Mouse (Mus musculus): Measurements from ENCODE around the gene 4930595D18Rik. TPM values are rescaled to one million over a fixed set of nuclear protein-coding genes. Genes with fewer than 3 reads are reported as not detected.

Gene 4930595D18Rik
- polyA plus RNA-seq, 1 experiment from 2014 or later: not detected

GRCm38 (mm10) chr12:111182378-111182777 lies 1.9 kb downstream of the 4930595D18Rik start:
- no peak for DNase-seq (ENCODE audit: low spot score)
- H3K36me3 ChIP-seq (ENCODE audit: control insufficient read depth, insufficient read depth, low read length): no peaks in the 10 kb centered on the region
- H3K27ac ChIP-seq (replicated peaks): no peak overlapping the region
- no peaks in the 10 kb centered on the region for H3K9me3 ChIP-seq (ENCODE audit: control insufficient read depth, low read length)
- no peak overlapping the region for H3K9ac ChIP-seq (ENCODE audit: low read length)
- 99% methylated on average over 6 of the region's 6 CpGs for WGBS
- ATAC-seq (ENCODE audit: low FRiP score, low TSS enrichment): no peak
- H3K4me3 ChIP-seq (ENCODE audit: low read depth, low read length): no peak overlapping the region
- no peaks in the 10 kb centered on the region for H3K27me3 ChIP-seq (ENCODE audit: control insufficient read depth, insufficient read depth, low read length)
- no peak overlapping the region for H3K4me2 ChIP-seq (replicated peaks; ENCODE audit: low read depth)
- H3K4me1 ChIP-seq (replicated peaks; ENCODE audit: control insufficient read depth, insufficient read depth): no peaks in the 10 kb centered on the region
- TF ChIP-seq EP300 (optimal IDR thresholded peaks at IDR 0.05) (no peak), CTCF (IDR thresholded peaks at IDR 0.05; ENCODE audit: low read depth) (no peak)

GRCm38 (mm10) chr12:111181848-111182247 lies 2.4 kb downstream of the 4930595D18Rik start:
- no peaks in the 10 kb centered on the region for H3K27me3 ChIP-seq (ENCODE audit: control insufficient read depth, insufficient read depth, low read length)
- H3K4me1 ChIP-seq (replicated peaks; ENCODE audit: control insufficient read depth, insufficient read depth): no peaks in the 10 kb centered on the region
- H3K9ac ChIP-seq (ENCODE audit: low read length): no peak overlapping the region
- H3K4me3 ChIP-seq (ENCODE audit: low read depth, low read length): no peak overlapping the region
- H3K27ac ChIP-seq (replicated peaks): no peak overlapping the region
- TF ChIP-seq CTCF (IDR thresholded peaks at IDR 0.05; ENCODE audit: low read depth) (no peak), EP300 (optimal IDR thresholded peaks at IDR 0.05) (no peak)
- H3K4me2 ChIP-seq (replicated peaks; ENCODE audit: low read depth): no peak overlapping the region
- WGBS: 80% methylated on average over 5 of the region's 5 CpGs
- no peak for DNase-seq (ENCODE audit: low spot score)
- no peaks in the 10 kb centered on the region for H3K36me3 ChIP-seq (ENCODE audit: control insufficient read depth, insufficient read depth, low read length)
- no peaks in the 10 kb centered on the region for H3K9me3 ChIP-seq (ENCODE audit: control insufficient read depth, low read length)
- ATAC-seq (ENCODE audit: low FRiP score, low TSS enrichment): no peak

GRCm38 (mm10) chr12:111178772-111179171 lies 5.5 kb downstream of the 4930595D18Rik start:
- DNase-seq (ENCODE audit: low spot score) (no peak), ATAC-seq (ENCODE audit: low FRiP score, low TSS enrichment) (no peak)
- Histone ChIP-seq H3K36me3 (ENCODE audit: control insufficient read depth, insufficient read depth, low read length) (0 out of 2 replicates have a peak, but pooled peaks cover 2% of the 10 kb centered on the region), H3K9ac (ENCODE audit: low read length) (no peak overlapping the region), H3K9me3 (ENCODE audit: control insufficient read depth, low read length) (no peaks in the 10 kb centered on the region), H3K4me3 (ENCODE audit: low read depth, low read length) (no peak overlapping the region), H3K27me3 (ENCODE audit: control insufficient read depth, insufficient read depth, low read length) (no peaks in the 10 kb centered on the region), H3K4me1 (replicated peaks; ENCODE audit: control insufficient read depth, insufficient read depth) (no peaks in the 10 kb centered on the region), H3K27ac (replicated peaks) (no peak overlapping the region), H3K4me2 (replicated peaks; ENCODE audit: low read depth) (no peak overlapping the region)
- TF ChIP-seq CTCF (IDR thresholded peaks at IDR 0.05; ENCODE audit: low read depth) (no peak), EP300 (optimal IDR thresholded peaks at IDR 0.05) (no peak)
- 80% methylated on average over 4 of the region's 4 CpGs for WGBS

GRCm38 (mm10) chr12:111168891-111169290 lies 15.4 kb downstream of the 4930595D18Rik start:
- no peak for ATAC-seq (ENCODE audit: low FRiP score, low TSS enrichment)

GRCm38 (mm10) chr12:111166681-111167289 lies 17.5 kb downstream of the 4930595D18Rik start:
- DNase-seq (ENCODE audit: low spot score) (peak; percentile 49), ATAC-seq (ENCODE audit: low FRiP score, low TSS enrichment) (peak; percentile 12; the same call in 1 of the 2 replicates)
- Histone ChIP-seq H3K9ac (ENCODE audit: low read length) (peak overlapping the region; percentile 84), H3K27ac (replicated peaks) (peak overlapping the region; percentile 86), H3K4me1 (replicated peaks; ENCODE audit: control insufficient read depth, insufficient read depth) (no peaks in the 10 kb centered on the region), H3K36me3 (ENCODE audit: control insufficient read depth, insufficient read depth, low read length) (no peaks in the 10 kb centered on the region), H3K4me3 (ENCODE audit: low read depth, low read length) (peak overlapping the region; percentile 71), H3K27me3 (ENCODE audit: control insufficient read depth, insufficient read depth, low read length) (no peaks in the 10 kb centered on the region), H3K9me3 (ENCODE audit: control insufficient read depth, low read length) (no peaks in the 10 kb centered on the region), H3K4me2 (replicated peaks; ENCODE audit: low read depth) (peak overlapping the region; percentile 86)
- under 1% methylated on average over 48 of the region's 48 CpGs for WGBS
- TF ChIP-seq EP300 (optimal IDR thresholded peaks at IDR 0.05): no peak
- no peak for TF ChIP-seq CTCF (IDR thresholded peaks at IDR 0.05; ENCODE audit: low read depth)

More at GRCm38 (mm10) chr12:111168891-111169290, 15.4 kb downstream of the 4930595D18Rik start:
- Histone ChIP-seq H3K4me2 (replicated peaks; ENCODE audit: low read depth) (no peak overlapping the region), H3K27ac (replicated peaks) (no peak overlapping the region), H3K36me3 (ENCODE audit: control insufficient read depth, insufficient read depth, low read length) (0 out of 2 replicates have a peak, but pooled peaks cover under 1% of the 10 kb centered on the region), H3K9me3 (ENCODE audit: control insufficient read depth, low read length) (no peaks in the 10 kb centered on the region), H3K27me3 (ENCODE audit: control insufficient read depth, insufficient read depth, low read length) (no peaks in the 10 kb centered on the region), H3K9ac (ENCODE audit: low read length) (no peak overlapping the region), H3K4me1 (replicated peaks; ENCODE audit: control insufficient read depth, insufficient read depth) (no peaks in the 10 kb centered on the region), H3K4me3 (ENCODE audit: low read depth, low read length) (no peak overlapping the region)
- TF ChIP-seq CTCF (IDR thresholded peaks at IDR 0.05; ENCODE audit: low read depth) (no peak), EP300 (optimal IDR thresholded peaks at IDR 0.05) (no peak)
- 85% methylated on average over 4 of the region's 4 CpGs for WGBS
- DNase-seq (ENCODE audit: low spot score): no peak

GRCm38 (mm10) chr12:111165831-111166591 lies 18.3 kb downstream of the 4930595D18Rik start, which contains the start of gene Traf3:
Gene Traf3 (plus strand): TSS chr12:111166370.
- Histone ChIP-seq H3K9ac (ENCODE audit: low read length) (peak within 1 kb of the TSS; percentile 84), H3K27me3 (ENCODE audit: control insufficient read depth, insufficient read depth, low read length) (no peaks in the 10 kb centered on the region), H3K9me3 (ENCODE audit: control insufficient read depth, low read length) (no peaks in the 10 kb centered on the region), H3K4me2 (replicated peaks; ENCODE audit: low read depth) (peak within 1 kb of the TSS; percentile 86), H3K27ac (replicated peaks) (peak within 1 kb of the TSS; percentile 86), H3K4me3 (ENCODE audit: low read depth, low read length) (peak within 1 kb of the TSS; percentile 71), H3K4me1 (replicated peaks; ENCODE audit: control insufficient read depth, insufficient read depth) (no peaks in the 10 kb centered on the region), H3K36me3 (ENCODE audit: control insufficient read depth, insufficient read depth, low read length) (no peaks in the 10 kb centered on the region)
- ATAC-seq (ENCODE audit: low FRiP score, low TSS enrichment): peak; percentile 69
- 11% methylated on average over 28 of the region's 105 CpGs for WGBS
- TF ChIP-seq CTCF (IDR thresholded peaks at IDR 0.05; ENCODE audit: low read depth) (no peak), EP300 (optimal IDR thresholded peaks at IDR 0.05) (no peak)
- DNase-seq (ENCODE audit: low spot score): peak; percentile 79
